Mouse (Mus musculus): ENCODE measurements around the gene Cyfip2.

GRCm38 (mm10) chr11:46255291-46255690, 57.4 kb downstream of the Cyfip2 start:
- TF ChIP-seq GATA1 (IDR thresholded peaks at IDR 0.05; ENCODE audit: borderline replicate concordance, low read length) (no peak), FLI1 (IDR thresholded peaks at IDR 0.05; ENCODE audit: low read length) (no peak)
